Mouse (Mus musculus) liver, postnatal 0 days (tissue): Measurements from ENCODE around the gene Zfp775.

Source experiments
- CTCF ChIP-seq: sonication (generic); IDR thresholded peaks from 2 replicates; pipeline ENCODE4 v1.5.1; 2016; ENCODE audit warnings: antibody characterized with exemption, low read depth
- EP300 ChIP-seq: IDR thresholded peaks from 2 replicates; pipeline ENCODE4 v1.6.1; 2016; ENCODE audit warnings: antibody characterized with exemption, low read depth, mild to moderate bottlenecking

DNA sequence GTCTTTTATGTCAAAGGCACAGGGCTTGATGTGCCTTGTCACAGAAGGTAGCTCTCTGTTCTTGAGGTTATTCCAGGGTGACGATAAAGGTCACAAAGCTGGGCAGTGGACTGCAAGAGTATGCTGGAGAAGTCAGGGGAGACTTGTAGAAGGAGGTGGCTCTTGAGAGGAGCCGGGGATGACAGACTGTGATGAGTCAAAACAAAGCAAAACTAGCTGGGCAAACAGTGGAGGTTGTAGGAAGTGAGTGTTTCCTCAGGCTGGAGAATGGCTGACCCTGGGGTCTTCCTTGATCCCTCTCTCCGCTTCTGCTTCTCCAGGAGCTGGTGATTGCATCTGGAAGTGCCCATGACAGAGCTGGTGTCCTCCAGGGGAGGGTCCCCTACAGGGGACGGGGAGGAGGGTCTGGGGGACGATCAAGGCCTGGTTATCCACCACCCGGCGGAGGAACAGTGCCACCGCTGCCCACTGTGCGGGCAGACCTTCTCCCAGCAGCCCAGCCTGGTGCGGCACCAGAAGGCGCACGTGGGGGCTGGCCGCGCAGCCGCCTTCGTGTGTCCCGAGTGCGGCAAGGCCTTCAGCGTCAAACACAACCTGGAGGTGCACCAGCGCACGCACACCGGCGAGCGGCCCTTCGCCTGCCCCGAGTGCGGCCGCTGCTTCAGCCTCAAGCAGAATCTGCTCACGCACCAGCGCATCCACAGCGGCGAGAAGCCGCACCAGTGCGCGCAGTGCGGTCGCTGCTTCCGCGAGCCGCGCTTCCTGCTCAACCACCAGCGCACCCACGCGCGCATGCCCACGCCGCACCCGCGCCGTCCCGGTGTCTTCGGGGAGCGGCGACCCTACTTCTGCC is 27.2 kb downstream of the Zfp775 start:
- no peak for TF ChIP-seq EP300
- no peak for TF ChIP-seq CTCF
